Mouse (Mus musculus) embryonic fibroblast, embryonic 13.5 days (primary cell): Measurements from ENCODE around the gene Xpa.

ENCODE experiments used
- CTCF ChIP-seq: IDR thresholded peaks from 2 replicates; pipeline ENCODE4 v1.5.1; 2011; ENCODE audit warnings: mild to moderate bottlenecking, control low read depth, low read length, moderate library complexity, borderline replicate concordance; ENCODE audit not compliant: insufficient read depth
- POLR2A ChIP-seq: IDR thresholded peaks from 2 replicates; pipeline ENCODE4 v1.6.1; 2011; ENCODE audit warnings: low read depth, mild to moderate bottlenecking, control low read depth, low read length, moderate library complexity

- TF ChIP-seq POLR2A (no peak), CTCF (no peak)
These were observed 66.7 kb downstream of the Xpa start for GRCm38 (mm10) chr4:46129311-46130004.
